10 mouse cellular contexts compared by ENCODE assay signal in genomic region chr12:56414861-56415765, GRCm38 (mm10).
DNase-seq lines count a peak whose midpoint lies in the region; ATAC-seq and TF ChIP-seq lines count a peak whose summit lies in the region.
"Had no signal": no experiment of that assay in that cellular context is flagged by ENCODE, and none has a peak within 500 bp of the region (broad histone marks: within the 10 kb centered on the region; RNA-seq: fewer than 3 reads in every experiment).

No protein-coding gene starts in this region.

- no peak overlapping the region for H3K9ac ChIP-seq in hindbrain, embryonic 13.5 days
- no peak overlapping the region for H3K9ac ChIP-seq in hindbrain, embryonic 11.5 days (ENCODE audit: low read depth, low read length)
- no peak overlapping the region for H3K9ac ChIP-seq in intestine, embryonic 16.5 days (ENCODE audit: low read depth, low read length)
- H3K9ac ChIP-seq: embryonic facial prominence, embryonic 13.5 days; limb, embryonic 15.5 days had no signal

- H3K4me2 ChIP-seq in hindbrain, embryonic 13.5 days: no peak overlapping the region
- H3K4me2 ChIP-seq in hindbrain, embryonic 11.5 days (replicated peaks; ENCODE audit: low read depth, low read length): no peak overlapping the region
- H3K4me2 ChIP-seq in intestine, embryonic 16.5 days (ENCODE audit: low read depth, low read length): no peak overlapping the region
- H3K4me2 ChIP-seq: embryonic facial prominence, embryonic 13.5 days; limb, embryonic 15.5 days had no signal

- ATAC-seq in hindbrain, embryonic 13.5 days (ENCODE audit: low FRiP score): peak; percentile 72; the same call in 1 of the 2 replicates
- no peak for ATAC-seq in hindbrain, embryonic 11.5 days (ENCODE audit: low FRiP score)
- no peak for ATAC-seq in intestine, embryonic 16.5 days

- TF ChIP-seq POLR2A in brain, embryonic 14.5 days (IDR thresholded peaks at IDR 0.05; ENCODE audit: borderline replicate concordance, extremely low read depth, insufficient read depth, insufficient read length, poor library complexity, severe bottlenecking): no peak
- TF ChIP-seq POLR2A in thymus, adult 2 months (IDR thresholded peaks at IDR 0.05; ENCODE audit: control insufficient read depth, extremely low read depth, insufficient read depth, low read length, poor library complexity): no peak

- no peaks in the 10 kb centered on the region for H3K36me3 ChIP-seq in hindbrain, embryonic 13.5 days
- no peaks in the 10 kb centered on the region for H3K36me3 ChIP-seq in hindbrain, embryonic 11.5 days (ENCODE audit: control insufficient read depth, insufficient read depth, low read length)
- no peaks in the 10 kb centered on the region for H3K36me3 ChIP-seq in thymus, adult 2 months (ENCODE audit: control insufficient read depth, insufficient read depth, low read length)
- no peaks in the 10 kb centered on the region for H3K36me3 ChIP-seq in intestine, embryonic 16.5 days (ENCODE audit: control insufficient read depth, insufficient read depth, low read length)
- H3K36me3 ChIP-seq: embryonic facial prominence, embryonic 13.5 days; limb, embryonic 15.5 days had no signal

- 68% methylated on average over 8 of the region's 8 CpGs for WGBS in hindbrain, embryonic 13.5 days
- 76% methylated on average over 8 of the region's 8 CpGs for WGBS in hindbrain, embryonic 11.5 days
- WGBS in thymus, adult 2 months: 86% methylated on average over 8 of the region's 8 CpGs
- 72% methylated on average over 8 of the region's 8 CpGs for WGBS in intestine, embryonic 16.5 days

- H3K4me1 ChIP-seq in hindbrain, embryonic 13.5 days (replicated peaks): no peaks in the 10 kb centered on the region
- H3K4me1 ChIP-seq in hindbrain, embryonic 11.5 days (replicated peaks; ENCODE audit: control insufficient read depth, insufficient read depth, low read length): no peaks in the 10 kb centered on the region
- no peaks in the 10 kb centered on the region for H3K4me1 ChIP-seq in thymus, adult 2 months (replicated peaks; ENCODE audit: control insufficient read depth, insufficient read depth, low read length)
- H3K4me1 ChIP-seq in intestine, embryonic 16.5 days (ENCODE audit: control insufficient read depth, insufficient read depth, low read length): no peaks in the 10 kb centered on the region
- H3K4me1 ChIP-seq: embryonic facial prominence, embryonic 13.5 days; limb, embryonic 15.5 days had no signal

- H3K27me3 ChIP-seq in hindbrain, embryonic 13.5 days: peaks cover 8% of the 10 kb centered on the region; the same call in 1 of the 2 replicates
- no peaks in the 10 kb centered on the region for H3K27me3 ChIP-seq in hindbrain, embryonic 11.5 days (ENCODE audit: control insufficient read depth, insufficient read depth, low read length)
- H3K27me3 ChIP-seq in thymus, adult 2 months (ENCODE audit: control insufficient read depth, insufficient read depth, low read length): no peaks in the 10 kb centered on the region
- H3K27me3 ChIP-seq in intestine, embryonic 16.5 days (replicated peaks; ENCODE audit: control insufficient read depth, insufficient read depth, low read length): no peaks in the 10 kb centered on the region
- H3K27me3 ChIP-seq: embryonic facial prominence, embryonic 13.5 days; limb, embryonic 15.5 days had no signal

- TF ChIP-seq CTCF in brain, embryonic 14.5 days (IDR thresholded peaks at IDR 0.05; ENCODE audit: borderline replicate concordance, extremely low read depth, insufficient read depth, insufficient read length): no peak
- no peak for TF ChIP-seq CTCF in thymus, adult 2 months (IDR thresholded peaks at IDR 0.05; ENCODE audit: borderline replicate concordance, control insufficient read depth, extremely low read depth, insufficient read depth, low read length, poor library complexity)

- DNase-seq in hindbrain, embryonic 11.5 days (ENCODE audit: low spot score): no peak
- DNase-seq in brain, embryonic 14.5 days (ENCODE audit: low read depth): peak; percentile 92
- peak; percentile 81 for DNase-seq in gastrocnemius, adult 18-20 months (ENCODE audit: low spot score)
- peak; percentile 17 for DNase-seq in left cerebral cortex, adult 11 months (ENCODE audit: low spot score)
- DNase-seq in right cerebral cortex, postnatal 14 days: peak; percentile 18
- no peak for DNase-seq in thymus, adult 2 months

- H3K4me3 ChIP-seq in hindbrain, embryonic 13.5 days: no peak overlapping the region
- no peak overlapping the region for H3K4me3 ChIP-seq in hindbrain, embryonic 11.5 days (ENCODE audit: low read depth, low read length)
- H3K4me3 ChIP-seq in thymus, adult 2 months (ENCODE audit: control insufficient read depth, insufficient read depth, low read length): no peak overlapping the region
- H3K4me3 ChIP-seq in intestine, embryonic 16.5 days (ENCODE audit: low read length): no peak overlapping the region
- H3K4me3 ChIP-seq: embryonic facial prominence, embryonic 13.5 days; limb, embryonic 15.5 days had no signal

- no peak overlapping the region for H3K27ac ChIP-seq in hindbrain, embryonic 13.5 days
- H3K27ac ChIP-seq in hindbrain, embryonic 11.5 days (ENCODE audit: low read depth, low read length): no peak overlapping the region
- H3K27ac ChIP-seq in thymus, adult 2 months (ENCODE audit: control insufficient read depth, insufficient read depth, low read length): no peak overlapping the region
- H3K27ac ChIP-seq in intestine, embryonic 16.5 days (ENCODE audit: low read length): no peak overlapping the region
- H3K27ac ChIP-seq: embryonic facial prominence, embryonic 13.5 days; limb, embryonic 15.5 days had no signal

- H3K9me3 ChIP-seq in hindbrain, embryonic 13.5 days: no peaks in the 10 kb centered on the region
- no peaks in the 10 kb centered on the region for H3K9me3 ChIP-seq in hindbrain, embryonic 11.5 days (ENCODE audit: control insufficient read depth, low read length)
- no peaks in the 10 kb centered on the region for H3K9me3 ChIP-seq in intestine, embryonic 16.5 days (ENCODE audit: control insufficient read depth, low read length)
- H3K9me3 ChIP-seq: embryonic facial prominence, embryonic 13.5 days; limb, embryonic 15.5 days had no signal

Comparison
In these comparisons a context has a peak if more than half of its experiments do, and no peak if none do; other contexts are left out.
1. DNase-seq: peak in brain, embryonic 14.5 days (single experiment), gastrocnemius, adult 18-20 months (single experiment), left cerebral cortex, adult 11 months (single experiment) and right cerebral cortex, postnatal 14 days (single experiment); none in hindbrain, embryonic 11.5 days (single experiment) and thymus, adult 2 months (single experiment).